Mouse (Mus musculus): ENCODE results near the gene Galnt7. TPM values are rescaled to one million over a fixed set of nuclear protein-coding genes. Genes with fewer than 3 reads are reported as not detected.
A peak's percentile ranks its signal among the peaks of the same experiment; 100 is the strongest.

Galnt7 gene
- polyA plus RNA-seq, 1 experiment from 2014 or later, result 3.7 TPM

DNA sequence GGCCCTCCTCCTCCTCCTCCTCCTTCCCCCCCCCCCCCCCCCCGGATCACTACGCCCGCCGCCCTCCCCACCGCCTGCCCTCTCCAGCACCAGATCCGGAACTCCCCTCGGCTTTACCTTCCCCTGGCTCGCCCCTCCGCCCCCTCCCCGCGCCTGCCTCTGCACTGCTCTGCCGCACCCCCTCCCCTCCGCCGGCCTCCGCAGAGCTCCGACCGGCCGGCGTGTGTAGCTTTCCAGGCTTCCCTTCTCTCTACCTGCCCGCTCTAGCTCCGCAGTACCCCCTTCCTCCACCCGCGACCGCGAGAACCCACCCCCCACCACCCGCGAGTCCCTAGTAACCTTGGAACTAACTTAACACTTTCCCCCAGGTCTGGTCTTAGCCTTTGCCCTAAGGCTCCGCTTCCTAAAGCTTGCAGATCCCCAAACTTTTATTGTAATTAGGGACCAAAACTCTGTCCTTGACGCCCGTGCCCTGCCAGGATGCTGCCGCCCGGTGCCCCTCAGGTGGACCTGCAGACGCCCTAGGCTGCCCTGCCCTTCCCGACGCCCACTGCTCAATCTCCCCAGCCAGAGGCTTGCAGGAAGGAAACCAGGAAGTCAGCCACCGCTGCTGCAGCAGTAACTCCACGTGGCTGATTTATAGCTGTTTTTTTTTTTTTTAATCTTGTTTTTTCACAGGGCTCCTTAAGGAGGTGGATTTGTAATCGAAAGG is 380 bp upstream of the Galnt7 start:
- Histone ChIP-seq H3K27ac (ENCODE audit: low read length) (no peak overlapping the region; the same call in 1 of the 2 replicates), H3K9me3 (replicated peaks; ENCODE audit: control insufficient read depth, low read length) (no peaks in the 10 kb centered on the region), H3K4me3 (ENCODE audit: low read depth, low read length) (peak overlapping the region; percentile 80), H3K36me3 (ENCODE audit: control insufficient read depth, insufficient read depth) (no peaks in the 10 kb centered on the region), H3K4me2 (ENCODE audit: low read depth, low read length) (peak overlapping the region; percentile 90), H3K4me1 (ENCODE audit: control insufficient read depth, low read depth, low read length) (peaks cover 11% of the 10 kb centered on the region), H3K27me3 (ENCODE audit: control insufficient read depth, insufficient read depth, low read depth, low read length) (no peaks in the 10 kb centered on the region), H3K9ac (ENCODE audit: low read depth, low read length) (peak overlapping the region; percentile 53)
- under 1% methylated on average over 23 of the region's 38 CpGs for WGBS (ENCODE audit: insufficient replicate concordance)
- peak; percentile 14; the same call in 1 of the 2 replicates for ATAC-seq (ENCODE audit: low read depth)

GRCm38 (mm10) chr8:57651689-57652455 is 960 bp downstream of the Galnt7 start:
- peak overlapping the region; percentile 78 for H3K9ac ChIP-seq (ENCODE audit: low read depth, low read length)
- no peaks in the 10 kb centered on the region for H3K27me3 ChIP-seq (ENCODE audit: control insufficient read depth, insufficient read depth, low read depth, low read length)
- no peaks in the 10 kb centered on the region for H3K9me3 ChIP-seq (replicated peaks; ENCODE audit: control insufficient read depth, low read length)
- H3K4me2 ChIP-seq (ENCODE audit: low read depth, low read length), result peak overlapping the region; percentile 90
- peak; percentile 82 for ATAC-seq (ENCODE audit: low read depth)
- peak overlapping the region; percentile 80 for H3K4me3 ChIP-seq (ENCODE audit: low read depth, low read length)
- under 1% methylated on average over 71 of the region's 91 CpGs for WGBS (ENCODE audit: insufficient replicate concordance)
- peaks cover 11% of the 10 kb centered on the region for H3K4me1 ChIP-seq (ENCODE audit: control insufficient read depth, low read depth, low read length)
- H3K36me3 ChIP-seq (ENCODE audit: control insufficient read depth, insufficient read depth), result no peaks in the 10 kb centered on the region
- peak overlapping the region; percentile 83 for H3K27ac ChIP-seq (ENCODE audit: low read length)

GRCm38 (mm10) chr8:57651357-57651688 is 1.5 kb downstream of the Galnt7 start:
- H3K4me2 ChIP-seq (ENCODE audit: low read depth, low read length), result peak overlapping the region; percentile 90
- no peak for ATAC-seq (ENCODE audit: low read depth)
- no peaks in the 10 kb centered on the region for H3K27me3 ChIP-seq (ENCODE audit: control insufficient read depth, insufficient read depth, low read depth, low read length)
- peak overlapping the region; percentile 80 for H3K4me3 ChIP-seq (ENCODE audit: low read depth, low read length)
- peaks cover 11% of the 10 kb centered on the region for H3K4me1 ChIP-seq (ENCODE audit: control insufficient read depth, low read depth, low read length)
- peak overlapping the region; percentile 78 for H3K9ac ChIP-seq (ENCODE audit: low read depth, low read length)
- H3K27ac ChIP-seq (ENCODE audit: low read length), result peak overlapping the region; percentile 83
- H3K9me3 ChIP-seq (replicated peaks; ENCODE audit: control insufficient read depth, low read length), result no peaks in the 10 kb centered on the region
- 1% methylated on average over 8 of the region's 8 CpGs for whole genome bisulfite sequencing (ENCODE audit: insufficient replicate concordance)
- no peaks in the 10 kb centered on the region for H3K36me3 ChIP-seq (ENCODE audit: control insufficient read depth, insufficient read depth)

- ATAC-seq (ENCODE audit: low read depth), result no peak
- Histone ChIP-seq H3K27me3 (ENCODE audit: control insufficient read depth, insufficient read depth, low read depth, low read length) (no peaks in the 10 kb centered on the region), H3K27ac (ENCODE audit: low read length) (no peak overlapping the region), H3K36me3 (ENCODE audit: control insufficient read depth, insufficient read depth) (no peaks in the 10 kb centered on the region), H3K4me3 (ENCODE audit: low read depth, low read length) (no peak overlapping the region), H3K9me3 (replicated peaks; ENCODE audit: control insufficient read depth, low read length) (no peaks in the 10 kb centered on the region), H3K4me1 (ENCODE audit: control insufficient read depth, low read depth, low read length) (peaks cover 11% of the 10 kb centered on the region), H3K9ac (ENCODE audit: low read depth, low read length) (no peak overlapping the region), H3K4me2 (ENCODE audit: low read depth, low read length) (no peak overlapping the region)
- WGBS (ENCODE audit: insufficient replicate concordance), result 65% methylated on average over 6 of the region's 6 CpGs
Observed at GRCm38 (mm10) chr8:57650216-57650615, 2.6 kb downstream of the Galnt7 start.

DNA sequence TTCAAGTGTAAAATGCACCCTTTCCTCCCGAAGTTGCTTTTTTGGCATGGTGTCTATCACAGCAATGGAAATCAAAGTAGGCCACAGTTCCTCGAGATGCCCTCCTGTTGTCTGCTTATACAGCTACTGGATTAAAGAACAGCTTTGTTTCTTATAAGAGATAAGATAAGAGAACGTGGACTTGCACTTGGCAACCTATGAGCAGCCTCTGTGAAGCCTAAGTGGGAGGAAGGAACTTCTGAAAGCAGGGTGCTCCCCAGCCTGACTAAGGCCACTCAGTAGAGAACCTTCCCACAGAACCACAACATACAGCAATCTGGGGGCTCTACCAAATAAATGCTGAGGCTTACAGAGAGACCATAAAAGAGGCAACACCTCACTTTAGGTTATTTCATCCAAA is 5.3 kb downstream of the Galnt7 start:
- Histone ChIP-seq H3K27ac (ENCODE audit: low read length) (no peak overlapping the region), H3K9ac (ENCODE audit: low read depth, low read length) (no peak overlapping the region), H3K27me3 (ENCODE audit: control insufficient read depth, insufficient read depth, low read depth, low read length) (no peaks in the 10 kb centered on the region), H3K9me3 (replicated peaks; ENCODE audit: control insufficient read depth, low read length) (no peaks in the 10 kb centered on the region), H3K4me1 (ENCODE audit: control insufficient read depth, low read depth, low read length) (peaks cover 6% of the 10 kb centered on the region; the same call in 1 of the 2 replicates), H3K36me3 (ENCODE audit: control insufficient read depth, insufficient read depth) (no peaks in the 10 kb centered on the region), H3K4me3 (ENCODE audit: low read depth, low read length) (no peak overlapping the region), H3K4me2 (ENCODE audit: low read depth, low read length) (no peak overlapping the region)
- WGBS (ENCODE audit: insufficient replicate concordance), result 29% methylated on average over 3 of the region's 3 CpGs
- no peak for ATAC-seq (ENCODE audit: low read depth)

DNA sequence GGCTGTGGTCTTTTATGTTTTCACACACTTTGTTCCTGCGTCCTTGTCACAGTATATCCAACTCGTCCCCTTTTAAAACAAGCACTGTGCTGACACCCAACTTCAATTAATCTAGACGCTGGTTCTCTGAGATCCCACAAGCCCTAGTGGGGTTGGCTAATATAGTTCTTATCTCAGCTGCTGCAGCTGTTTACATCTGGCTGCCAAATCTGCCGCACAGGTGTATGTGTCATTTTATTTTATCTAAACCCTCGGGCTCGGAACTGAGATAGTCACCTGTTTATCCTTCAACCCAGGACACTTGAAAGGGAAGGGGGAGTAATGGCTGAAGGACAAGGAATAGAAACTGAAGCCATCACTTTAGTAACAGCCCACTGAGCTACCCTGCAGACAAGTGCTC is 8.6 kb downstream of the Galnt7 start:
- H3K27ac ChIP-seq (ENCODE audit: low read length), result no peak overlapping the region
- 24% methylated on average over 6 of the region's 6 CpGs for WGBS (ENCODE audit: insufficient replicate concordance)
- no peak overlapping the region for H3K4me2 ChIP-seq (ENCODE audit: low read depth, low read length)
- H3K27me3 ChIP-seq (ENCODE audit: control insufficient read depth, insufficient read depth, low read depth, low read length), result no peaks in the 10 kb centered on the region
- no peak overlapping the region for H3K9ac ChIP-seq (ENCODE audit: low read depth, low read length)
- H3K36me3 ChIP-seq (ENCODE audit: control insufficient read depth, insufficient read depth), result no peaks in the 10 kb centered on the region
- H3K4me1 ChIP-seq (ENCODE audit: control insufficient read depth, low read depth, low read length), result peaks cover 6% of the 10 kb centered on the region; the same call in 1 of the 2 replicates
- peak; percentile 24 for ATAC-seq (ENCODE audit: low read depth)
- no peaks in the 10 kb centered on the region for H3K9me3 ChIP-seq (replicated peaks; ENCODE audit: control insufficient read depth, low read length)
- H3K4me3 ChIP-seq (ENCODE audit: low read depth, low read length), result no peak overlapping the region

DNA sequence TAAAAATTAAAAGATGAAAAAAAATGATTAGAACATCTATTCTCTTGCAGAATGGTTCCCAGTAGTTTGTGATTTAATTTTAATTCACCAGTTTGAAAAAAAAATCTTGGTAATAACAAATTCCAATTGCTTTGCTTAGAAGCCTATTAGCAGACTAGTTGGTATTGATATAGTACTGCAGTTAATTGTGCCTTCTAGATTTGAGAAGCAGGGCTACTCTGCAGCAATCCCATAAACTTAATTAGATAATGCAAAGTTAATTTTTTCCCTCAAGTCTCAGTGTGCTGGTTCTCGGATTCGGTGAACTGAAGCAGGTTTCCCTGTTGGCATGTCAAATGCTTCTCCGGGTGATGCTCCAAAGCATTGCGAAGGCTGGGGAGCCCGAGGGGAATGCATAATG is 10.1 kb downstream of the Galnt7 start:
- Histone ChIP-seq H3K4me3 (ENCODE audit: low read depth, low read length) (no peak overlapping the region), H3K27ac (ENCODE audit: low read length) (no peak overlapping the region)

GRCm38 (mm10) chr8:57638925-57639324 is 13.9 kb downstream of the Galnt7 start:
- H3K27me3 ChIP-seq (ENCODE audit: control insufficient read depth, insufficient read depth, low read depth, low read length), result no peaks in the 10 kb centered on the region
- H3K9me3 ChIP-seq (replicated peaks; ENCODE audit: control insufficient read depth, low read length), result no peaks in the 10 kb centered on the region
- H3K4me1 ChIP-seq (ENCODE audit: control insufficient read depth, low read depth, low read length), result no peaks in the 10 kb centered on the region
- H3K36me3 ChIP-seq (ENCODE audit: control insufficient read depth, insufficient read depth), result no peaks in the 10 kb centered on the region
- no peak overlapping the region for H3K4me3 ChIP-seq (ENCODE audit: low read depth, low read length)
- H3K9ac ChIP-seq (ENCODE audit: low read depth, low read length), result no peak overlapping the region
- 70% methylated on average over 6 of the region's 6 CpGs for WGBS (ENCODE audit: insufficient replicate concordance)
- ATAC-seq (ENCODE audit: low read depth), result no peak
- H3K4me2 ChIP-seq (ENCODE audit: low read depth, low read length), result no peak overlapping the region
- no peak overlapping the region for H3K27ac ChIP-seq (ENCODE audit: low read length)

More for the DNA sequence above, 10.1 kb downstream of the Galnt7 start:
- 84% methylated on average over 5 of the region's 5 CpGs for WGBS (ENCODE audit: insufficient replicate concordance)
- Histone ChIP-seq H3K27me3 (ENCODE audit: control insufficient read depth, insufficient read depth, low read depth, low read length) (no peaks in the 10 kb centered on the region), H3K9ac (ENCODE audit: low read depth, low read length) (no peak overlapping the region), H3K4me2 (ENCODE audit: low read depth, low read length) (no peak overlapping the region), H3K4me1 (ENCODE audit: control insufficient read depth, low read depth, low read length) (peaks cover 6% of the 10 kb centered on the region; the same call in 1 of the 2 replicates), H3K36me3 (ENCODE audit: control insufficient read depth, insufficient read depth) (no peaks in the 10 kb centered on the region), H3K9me3 (replicated peaks; ENCODE audit: control insufficient read depth, low read length) (no peaks in the 10 kb centered on the region)
- no peak for ATAC-seq (ENCODE audit: low read depth)

Measured in liver, embryonic 16.5 days (tissue).